Mouse (Mus musculus): ENCODE measurements at regions not wholly inside any gene's neighbourhood (a gene's known extent, or its start where the extent isn't known, plus 50 kb on each side); places are given as distances from the start of the nearest gene placed in this dataset.

- TF ChIP-seq CTCF (conservative IDR thresholded peaks at IDR 0.05; ENCODE audit: low read length): no peak
- TF ChIP-seq NANOG (IDR thresholded peaks at IDR 0.05; ENCODE audit: borderline replicate concordance, low read length): no peak
These were observed 103.3 kb upstream of the Egfl6 start for GRCm38 (mm10) chrX:166688779-166689178.

Measured in E14TG2a.4 (cell line).